Mouse (Mus musculus): ENCODE measurements around the gene Serpinf2. TPM values are rescaled to one million over a fixed set of nuclear protein-coding genes. Genes with fewer than 3 reads are reported as not detected.
"Not testable (repeated sequence)": the region's sequence is repeated elsewhere in the genome, so short reads cannot be mapped to it uniquely, and the experiment has no call there.

Serpinf2 gene
- total and polyA plus RNA-seq, 2 experiments from 2014 or later, result 0.24 TPM; not detected in 1

GRCm38 (mm10) chr11:75459141-75459711 is 19.8 kb upstream of the Serpinf2 start:
- 78% methylated on average over 5 of the region's 5 CpGs for WGBS
- Histone ChIP-seq H3K36me3 (ENCODE audit: insufficient read depth) (no peaks in the 10 kb centered on the region), H3K27me3 (ENCODE audit: insufficient read depth, low read length) (no peaks in the 10 kb centered on the region), H3K9me3 (ENCODE audit: low read length) (no peaks in the 10 kb centered on the region), H3K4me2 (ENCODE audit: low read depth) (no peak overlapping the region), H3K27ac (ENCODE audit: low read depth, low read length) (peak overlapping the region; percentile 78; the same call in 1 of the 2 replicates), H3K4me3 (ENCODE audit: low read depth, low read length) (no peak overlapping the region), H3K9ac (no peak overlapping the region), H3K4me1 (ENCODE audit: insufficient read depth) (peaks cover 17% of the 10 kb centered on the region)
- DNase-seq (no peak), ATAC-seq (no peak)
- no peak for TF ChIP-seq CTCF (IDR thresholded peaks at IDR 0.05; ENCODE audit: low read depth)

DNA sequence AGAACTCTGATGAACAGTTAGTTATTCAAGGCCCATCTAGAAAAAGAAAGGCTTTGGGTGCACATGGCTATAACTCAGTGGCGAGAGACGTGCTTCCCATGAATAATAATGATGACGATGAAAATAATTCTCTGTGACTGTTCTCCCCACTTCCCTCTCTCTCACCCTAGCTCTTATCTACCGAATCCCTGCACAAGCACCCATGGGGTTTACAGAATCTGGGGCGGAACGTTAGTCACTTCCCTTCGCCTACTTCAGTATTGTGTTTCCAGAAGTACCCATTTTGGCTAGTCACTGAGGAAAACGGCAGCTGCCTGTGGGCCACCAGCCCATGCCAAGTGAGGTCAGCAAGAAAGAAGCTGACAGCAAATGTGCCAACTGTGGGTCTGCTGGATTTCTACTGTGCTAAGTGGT is 19.2 kb upstream of the Serpinf2 start:
- Histone ChIP-seq H3K4me1 (ENCODE audit: insufficient read depth) (peaks cover 23% of the 10 kb centered on the region), H3K27ac (ENCODE audit: low read depth, low read length) (no peak overlapping the region), H3K27me3 (ENCODE audit: insufficient read depth, low read length) (no peaks in the 10 kb centered on the region), H3K9me3 (ENCODE audit: low read length) (no peaks in the 10 kb centered on the region), H3K4me3 (ENCODE audit: low read depth, low read length) (no peak overlapping the region), H3K9ac (no peak overlapping the region), H3K4me2 (ENCODE audit: low read depth) (no peak overlapping the region), H3K36me3 (ENCODE audit: insufficient read depth) (no peaks in the 10 kb centered on the region)
- TF ChIP-seq CTCF (IDR thresholded peaks at IDR 0.05; ENCODE audit: low read depth), result no peak
- 80% methylated on average over 8 of the region's 8 CpGs for WGBS
- ATAC-seq (no peak), DNase-seq (no peak)

- Histone ChIP-seq H3K36me3 (ENCODE audit: insufficient read depth) (no peaks in the 10 kb centered on the region), H3K27ac (ENCODE audit: low read depth, low read length) (no peak overlapping the region), H3K27me3 (ENCODE audit: insufficient read depth, low read length) (no peaks in the 10 kb centered on the region), H3K4me3 (ENCODE audit: low read depth, low read length) (no peak overlapping the region), H3K4me1 (ENCODE audit: insufficient read depth) (peaks cover 25% of the 10 kb centered on the region), H3K9ac (no peak overlapping the region), H3K4me2 (ENCODE audit: low read depth) (no peak overlapping the region), H3K9me3 (ENCODE audit: low read length) (no peaks in the 10 kb centered on the region)
- WGBS, result 27% methylated on average over 3 of the region's 3 CpGs
- DNase-seq (peak; percentile 57), ATAC-seq (no peak)
- TF ChIP-seq CTCF (IDR thresholded peaks at IDR 0.05; ENCODE audit: low read depth), result peak; percentile 82
Measured at GRCm38 (mm10) chr11:75458169-75458568, 18.8 kb upstream of the Serpinf2 start.

GRCm38 (mm10) chr11:75456440-75456871 is 17.1 kb upstream of the Serpinf2 start:
- TF ChIP-seq CTCF (IDR thresholded peaks at IDR 0.05; ENCODE audit: low read depth), result no peak
- Histone ChIP-seq H3K36me3 (ENCODE audit: insufficient read depth) (no peaks in the 10 kb centered on the region), H3K4me2 (ENCODE audit: low read depth) (no peak overlapping the region), H3K27ac (ENCODE audit: low read depth, low read length) (no peak overlapping the region), H3K9ac (no peak overlapping the region), H3K4me3 (ENCODE audit: low read depth, low read length) (no peak overlapping the region), H3K4me1 (ENCODE audit: insufficient read depth) (peaks cover 14% of the 10 kb centered on the region), H3K9me3 (ENCODE audit: low read length) (no peaks in the 10 kb centered on the region), H3K27me3 (ENCODE audit: insufficient read depth, low read length) (no peaks in the 10 kb centered on the region)
- DNase-seq (no peak), ATAC-seq (no peak)
- WGBS, result 90% methylated on average over 7 of the region's 7 CpGs

DNA sequence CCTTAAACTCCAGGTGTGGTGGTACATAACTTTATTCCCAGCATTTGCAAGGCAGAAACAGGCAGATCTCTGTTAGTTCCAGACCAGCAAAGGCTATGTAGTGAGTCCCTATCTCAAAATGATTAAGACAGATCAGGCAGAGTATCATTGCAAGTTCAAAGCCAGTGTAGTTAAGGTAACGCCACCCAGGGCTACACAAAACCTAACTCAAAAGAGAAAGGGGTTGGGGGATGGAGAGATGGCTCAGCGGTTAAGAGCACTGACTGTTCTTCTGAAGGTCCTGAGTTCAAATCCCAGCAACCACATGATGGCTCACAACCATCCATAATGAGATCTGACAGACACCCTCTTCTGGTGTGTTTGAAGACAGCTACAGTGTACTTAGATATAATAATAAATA is 16.6 kb upstream of the Serpinf2 start:
- H3K4me2 ChIP-seq (ENCODE audit: low read depth); H3K9me3 ChIP-seq (ENCODE audit: low read length); ATAC-seq; DNase-seq; H3K9ac ChIP-seq; H3K36me3 ChIP-seq (ENCODE audit: insufficient read depth); H3K27ac ChIP-seq (ENCODE audit: low read depth, low read length); H3K4me3 ChIP-seq (ENCODE audit: low read depth, low read length); H3K27me3 ChIP-seq (ENCODE audit: insufficient read depth, low read length): not testable (repeated sequence)
- WGBS, result 88% methylated on average over 2 of the region's 2 CpGs
- peaks cover 14% of the 10 kb centered on the region for H3K4me1 ChIP-seq (ENCODE audit: insufficient read depth)

GRCm38 (mm10) chr11:75455041-75455736 is 15.8 kb upstream of the Serpinf2 start:
- DNase-seq, result peak; percentile 13
- Histone ChIP-seq H3K4me1 (ENCODE audit: insufficient read depth) (peaks cover 13% of the 10 kb centered on the region), H3K4me3 (ENCODE audit: low read depth, low read length) (peak overlapping the region; percentile 68), H3K9me3 (ENCODE audit: low read length) (no peaks in the 10 kb centered on the region), H3K27ac (ENCODE audit: low read depth, low read length) (no peak overlapping the region), H3K4me2 (ENCODE audit: low read depth) (peak overlapping the region; percentile 100), H3K36me3 (ENCODE audit: insufficient read depth) (peaks cover 8% of the 10 kb centered on the region; the same call in 1 of the 2 replicates), H3K9ac (peak overlapping the region; percentile 78; the same call in 1 of the 2 replicates), H3K27me3 (ENCODE audit: insufficient read depth, low read length) (no peaks in the 10 kb centered on the region)
- no peak for ATAC-seq
- TF ChIP-seq CTCF (IDR thresholded peaks at IDR 0.05; ENCODE audit: low read depth), result no peak
- 71% methylated on average over 10 of the region's 10 CpGs for WGBS
